Mouse (Mus musculus) layer of hippocampus, postnatal 14 days (tissue): ENCODE results near the gene Nhlrc4. TPM values are rescaled to one million over a fixed set of nuclear protein-coding genes. Genes with fewer than 3 reads are reported as not detected.

Experiments used
- DNase-seq, 2 experiments: peaks; one replicate each; pipeline ENCODE4 v3.0.0; 2021 to 2022; ENCODE audit warnings: low spot score in 2 of 2, mixed read lengths in 1 of 2
- total RNA-seq, 2 experiments: library from RNA; stranded (reverse); gene quantifications; 2 replicates each; pipeline ENCODE4 v1.2.3; 2021

The Nhlrc4 gene
- total RNA-seq, 2 experiments from 2014 or later: not detected

GRCm38 (mm10) chr17:25958771-25959494, 14.2 kb upstream of the Nhlrc4 start:
- no peak for DNase-seq

- DNase-seq: no peak
Measured at GRCm38 (mm10) chr17:25957586-25958051, 12.9 kb upstream of the Nhlrc4 start.

- no peak for DNase-seq
Measured at GRCm38 (mm10) chr17:25956631-25957030, 11.9 kb upstream of the Nhlrc4 start.

GRCm38 (mm10) chr17:25956201-25956600, 11.4 kb upstream of the Nhlrc4 start:
- no peak for DNase-seq

GRCm38 (mm10) chr17:25955736-25956135, 11.0 kb upstream of the Nhlrc4 start:
- DNase-seq: no peak

GRCm38 (mm10) chr17:25954671-25955070, 9.9 kb upstream of the Nhlrc4 start:
- DNase-seq: no peak

- DNase-seq: no peak
Measured at GRCm38 (mm10) chr17:25953161-25953560, 8.4 kb upstream of the Nhlrc4 start.

- DNase-seq: no peak
Measured at GRCm38 (mm10) chr17:25951803-25952623, 7.3 kb upstream of the Nhlrc4 start, which contains the start of gene A930017K11Rik. A930017K11Rik (minus strand) TSS chr17:25952565.

- DNase-seq: no peak
Measured at GRCm38 (mm10) chr17:25951225-25951802, 6.6 kb upstream of the Nhlrc4 start.

GRCm38 (mm10) chr17:25950706-25951105, 5.9 kb upstream of the Nhlrc4 start:
- no peak for DNase-seq

- DNase-seq: no peak
Measured at GRCm38 (mm10) chr17:25949981-25950380, 5.2 kb upstream of the Nhlrc4 start.

- DNase-seq: no peak
Measured at GRCm38 (mm10) chr17:25948051-25948450, 3.3 kb upstream of the Nhlrc4 start.

- no peak for DNase-seq
Measured at GRCm38 (mm10) chr17:25947576-25947975, 2.8 kb upstream of the Nhlrc4 start.

GRCm38 (mm10) chr17:25946891-25947290, 2.1 kb upstream of the Nhlrc4 start:
- DNase-seq: no peak

GRCm38 (mm10) chr17:25946349-25946748, 1.6 kb upstream of the Nhlrc4 start:
- no peak for DNase-seq

GRCm38 (mm10) chr17:25945517-25946155, 875 bp upstream of the Nhlrc4 start:
- no peak for DNase-seq

- DNase-seq: no peak
Measured at GRCm38 (mm10) chr17:25943769-25944168, 992 bp downstream of the Nhlrc4 start.

- no peak for DNase-seq
Measured at GRCm38 (mm10) chr17:25943221-25943620, 1.5 kb downstream of the Nhlrc4 start.

GRCm38 (mm10) chr17:25942597-25943151, 2.1 kb downstream of the Nhlrc4 start:
- DNase-seq: no peak

GRCm38 (mm10) chr17:25941511-25942241, 3.1 kb downstream of the Nhlrc4 start:
- DNase-seq: peak; percentile 75
